Mouse (Mus musculus) limb, embryonic 11.5 days (tissue): ENCODE data around the gene Ccdc186. TPM values are rescaled to one million over a fixed set of nuclear protein-coding genes. Genes with fewer than 3 reads are reported as not detected.
"Not testable (repeated sequence)": the region's sequence is repeated elsewhere in the genome, so short reads cannot be mapped to it uniquely, and the experiment has no call there.

Source experiments
- ATAC-seq: fragments of 200-750 bp; cut with Nextera tagmentation; 2 replicates; pipeline ENCODE4 v1.8.0; 2017; ENCODE audit warnings: low read depth; ENCODE audit not compliant: insufficient number of reproducible peaks, low FRiP score, low TSS enrichment
- DNase-seq: peaks from one replicate; pipeline ENCODE4 v3.0.0-alpha.2; 2015; ENCODE audit warnings: low spot score
- H3K27ac ChIP-seq: fragments of 300-500 bp; sonication (generic); replicated peaks from 2 replicates; pipeline ENCODE4 v1.5.1; 2014; ENCODE audit warnings: low read depth, mild to moderate bottlenecking, low read length
- H3K27me3 ChIP-seq: fragments of 300-500 bp; sonication (generic); 2 replicates; pipeline ENCODE4 v1.6.1; 2014; ENCODE audit warnings: mild to moderate bottlenecking, low read length, mixed read lengths; ENCODE audit not compliant: control insufficient read depth, insufficient read depth
- H3K36me3 ChIP-seq: fragments of 300-500 bp; sonication (generic); 2 replicates; pipeline ENCODE4 v1.6.1; 2014; ENCODE audit warnings: mild to moderate bottlenecking, low read length, moderate library complexity, mixed read lengths; ENCODE audit not compliant: control insufficient read depth, insufficient read depth
- H3K4me1 ChIP-seq: fragments of 300-500 bp; sonication (generic); 2 replicates; pipeline ENCODE4 v1.6.1; 2014; ENCODE audit warnings: low read length, mixed read lengths; ENCODE audit not compliant: control insufficient read depth, insufficient read depth
- H3K4me2 ChIP-seq: fragments of 300-500 bp; sonication (generic); 2 replicates; pipeline ENCODE4 v1.6.1; 2014; ENCODE audit warnings: low read depth, mild to moderate bottlenecking, moderate library complexity; ENCODE audit not compliant: severe bottlenecking
- H3K4me3 ChIP-seq: fragments of 300-500 bp; sonication (generic); 2 replicates; pipeline ENCODE4 v1.5.1; 2014; ENCODE audit warnings: low read depth, low read length
- H3K9ac ChIP-seq: fragments of 300-500 bp; sonication (generic); 2 replicates; pipeline ENCODE4 v1.6.1; 2014; ENCODE audit warnings: mild to moderate bottlenecking, low read length
- H3K9me3 ChIP-seq: fragments of 300-500 bp; sonication (generic); 2 replicates; pipeline ENCODE4 v1.6.1; 2016; ENCODE audit warnings: low read length; ENCODE audit not compliant: control insufficient read depth
- WGBS: fragments of 180-500 bp; shearing (Covaris S2); extraction: QIAGEN DNeasy Blood & Tissue Kit; methylation state at CpG from one replicate; pipeline ENCODE4 v1.1.7; 2014; 5-methylcytosine and 5-hydroxymethylcytosine counted together
- polyA plus RNA-seq: library from polyadenylated mRNA; unstranded; fragments of >200 nt; fragmentation: Nextera tagmentation; extraction: Ambion mirVana; gene quantifications from 2 replicates; pipeline ENCODE4 v1.2.1, GENCODE M21; 2014

Ccdc186 gene
- polyA plus RNA-seq, 1 experiment from 2014 or later = 19.1 TPM

- Histone ChIP-seq H3K36me3 (peaks cover 19% of the 10 kb centered on the region), H3K9ac (no peak overlapping the region), H3K4me2 (no peak overlapping the region), H3K9me3 (no peaks in the 10 kb centered on the region), H3K4me3 (no peak overlapping the region), H3K27me3 (no peaks in the 10 kb centered on the region), H3K27ac (no peak overlapping the region), H3K4me1 (no peaks in the 10 kb centered on the region)
- ATAC-seq (no peak), DNase-seq (no peak)
- WGBS = 93% methylated on average over 11 of the region's 11 CpGs
These were observed 24.6 kb downstream of the Ccdc186 start for GRCm38 (mm10) chr19:56797376-56797775.

GRCm38 (mm10) chr19:56788952-56789351 lies 33.0 kb downstream of the Ccdc186 start:
- ATAC-seq (no peak), DNase-seq (no peak)
- Histone ChIP-seq H3K27ac (no peak overlapping the region), H3K4me3 (no peak overlapping the region), H3K4me1 (no peaks in the 10 kb centered on the region), H3K27me3 (no peaks in the 10 kb centered on the region), H3K9ac (no peak overlapping the region), H3K9me3 (no peaks in the 10 kb centered on the region), H3K36me3 (no peaks in the 10 kb centered on the region; the same call in none of the 2 replicates), H3K4me2 (no peak overlapping the region)
- 91% methylated on average over 5 of the region's 5 CpGs for WGBS

- Histone ChIP-seq H3K4me2 (no peak overlapping the region), H3K36me3 (no peaks in the 10 kb centered on the region; the same call in none of the 2 replicates), H3K4me1 (no peaks in the 10 kb centered on the region), H3K9me3 (no peaks in the 10 kb centered on the region), H3K4me3 (no peak overlapping the region), H3K27me3 (no peaks in the 10 kb centered on the region), H3K9ac (no peak overlapping the region), H3K27ac (no peak overlapping the region)
- WGBS = 90% methylated on average over 7 of the region's 7 CpGs
- ATAC-seq = no peak
- DNase-seq = no peak
These were observed 34.1 kb downstream of the Ccdc186 start for GRCm38 (mm10) chr19:56787911-56788310.

- Histone ChIP-seq H3K27me3 (peaks cover 23% of the 10 kb centered on the region), H3K4me1 (peaks cover 13% of the 10 kb centered on the region)
- DNase-seq, H3K36me3 ChIP-seq, ATAC-seq, H3K27ac ChIP-seq, H3K9ac ChIP-seq, H3K4me2 ChIP-seq, H3K9me3 ChIP-seq, H3K4me3 ChIP-seq: not testable (repeated sequence)
- 91% methylated on average over 7 of the region's 7 CpGs for WGBS
These were observed 43.5 kb downstream of the Ccdc186 start for GRCm38 (mm10) chr19:56778532-56778931.

- no peak overlapping the region for H3K9ac ChIP-seq
- H3K27ac ChIP-seq = no peak overlapping the region
- H3K27me3 ChIP-seq = peaks cover 23% of the 10 kb centered on the region
- DNase-seq (peak; percentile 60), ATAC-seq (no peak)
- no peaks in the 10 kb centered on the region for H3K36me3 ChIP-seq
- no peak overlapping the region for H3K4me3 ChIP-seq
- WGBS = 26% methylated on average over 16 of the region's 16 CpGs
- peaks cover 13% of the 10 kb centered on the region for H3K4me1 ChIP-seq
- H3K9me3 ChIP-seq = no peaks in the 10 kb centered on the region
- H3K4me2 ChIP-seq = no peak overlapping the region; the same call in 1 of the 2 replicates
These were observed 45.1 kb downstream of the Ccdc186 start for GRCm38 (mm10) chr19:56776719-56777382.

- no peaks in the 10 kb centered on the region for H3K9me3 ChIP-seq
- H3K27me3 ChIP-seq = peaks cover 23% of the 10 kb centered on the region
- H3K27ac ChIP-seq = no peak overlapping the region
- no peak for ATAC-seq
- 3% methylated on average over 17 of the region's 18 CpGs for WGBS
- DNase-seq = peak; percentile 63
- H3K9ac ChIP-seq = no peak overlapping the region; the same call in 1 of the 2 replicates
- peak overlapping the region; percentile 20; the same call in 1 of the 2 replicates for H3K4me3 ChIP-seq
- H3K4me1 ChIP-seq = peaks cover 13% of the 10 kb centered on the region
- peak overlapping the region; percentile 50 for H3K4me2 ChIP-seq
- no peaks in the 10 kb centered on the region for H3K36me3 ChIP-seq
These were observed 45.9 kb downstream of the Ccdc186 start for GRCm38 (mm10) chr19:56775893-56776718.

GRCm38 (mm10) chr19:56774971-56775892 lies 46.8 kb downstream of the Ccdc186 start:
- H3K4me3 ChIP-seq = peak overlapping the region; percentile 20; the same call in 1 of the 2 replicates
- H3K4me2 ChIP-seq = peak overlapping the region; percentile 50
- no peak for ATAC-seq
- peaks cover 23% of the 10 kb centered on the region for H3K27me3 ChIP-seq
- peak; percentile 25 for DNase-seq
- 28% methylated on average over 24 of the region's 24 CpGs for WGBS
- peaks cover 13% of the 10 kb centered on the region for H3K4me1 ChIP-seq
- H3K9ac ChIP-seq = no peak overlapping the region; the same call in 1 of the 2 replicates
- no peaks in the 10 kb centered on the region for H3K9me3 ChIP-seq
- H3K36me3 ChIP-seq = no peaks in the 10 kb centered on the region
- H3K27ac ChIP-seq = no peak overlapping the region
